Mouse (Mus musculus): ENCODE results near the gene Ssr4. TPM values are rescaled to one million over a fixed set of nuclear protein-coding genes. Genes with fewer than 3 reads are reported as not detected.

Ssr4 gene
- polyA plus RNA-seq, 1 experiment from 2014 or later, result 240 TPM

DNA sequence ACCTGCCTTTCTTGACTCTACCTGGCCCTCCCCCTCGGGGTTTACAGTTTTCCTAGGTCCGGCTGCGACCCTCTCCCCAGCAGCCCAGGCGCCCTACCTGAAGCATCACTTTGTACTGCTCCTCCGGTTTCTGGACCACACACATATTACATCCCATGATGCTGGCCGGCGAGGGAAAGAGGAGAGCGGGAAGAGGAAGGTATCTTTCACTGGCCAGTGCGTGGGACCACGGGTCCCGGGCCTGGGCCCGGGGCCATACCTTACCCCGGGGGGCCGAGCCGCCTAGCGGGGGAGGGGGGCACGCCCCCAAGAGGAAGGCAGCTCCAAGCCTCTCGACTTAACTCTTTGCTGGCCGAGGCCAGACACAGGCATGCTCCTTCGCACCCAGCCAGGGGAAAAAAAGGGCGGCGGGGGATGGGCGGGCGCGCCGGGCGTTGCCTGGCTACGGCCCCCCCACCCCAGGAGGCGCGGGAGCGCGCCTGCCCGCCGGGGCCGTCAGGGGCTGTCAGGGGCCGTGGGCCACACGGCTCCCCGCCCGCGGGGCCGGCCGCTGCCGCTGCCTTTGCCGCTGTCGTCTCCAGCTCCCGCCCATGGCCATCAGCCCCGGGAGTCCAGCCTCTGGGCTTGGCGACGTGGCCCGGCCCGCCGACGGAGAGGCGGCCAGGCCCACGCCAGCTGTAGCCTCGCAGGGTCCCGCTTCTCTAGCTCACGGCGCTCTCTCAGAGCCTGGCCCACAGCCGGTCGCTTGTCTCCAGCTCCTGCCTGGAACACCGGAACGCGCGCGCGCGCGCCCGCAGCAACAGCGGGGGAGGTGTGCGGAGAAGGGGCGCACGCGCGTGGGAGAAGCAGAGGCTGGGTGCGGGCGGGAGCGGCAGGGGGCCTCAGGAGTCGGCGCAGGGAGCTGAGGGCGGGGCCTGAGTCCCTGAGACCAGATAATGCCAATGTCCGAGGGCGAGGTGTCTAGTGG lies 37.6 kb downstream of the Ssr4 start, which contains the start of gene Pdzd4:
TSS of gene Pdzd4 (minus strand) at position 785 of the 967 bp plus-strand sequence.
- Histone ChIP-seq H3K9me3 (no peaks in the 10 kb centered on the region), H3K4me2 (replicated peaks) (peak within 1 kb of the TSS; percentile 77), H3K4me1 (replicated peaks) (no peaks in the 10 kb centered on the region), H3K9ac (peak within 1 kb of the TSS; percentile 60), H3K27ac (0 out of 2 replicates have a peak within 1 kb of the TSS, but pooled peaks have one; percentile 27), H3K4me3 (replicated peaks) (peak within 1 kb of the TSS; percentile 57), H3K36me3 (no peaks in the 10 kb centered on the region), H3K27me3 (replicated peaks) (peaks cover 19% of the 10 kb centered on the region)
- WGBS, result 18% methylated on average over 78 of the region's 84 CpGs
- peak; percentile 88 for ATAC-seq

DNA sequence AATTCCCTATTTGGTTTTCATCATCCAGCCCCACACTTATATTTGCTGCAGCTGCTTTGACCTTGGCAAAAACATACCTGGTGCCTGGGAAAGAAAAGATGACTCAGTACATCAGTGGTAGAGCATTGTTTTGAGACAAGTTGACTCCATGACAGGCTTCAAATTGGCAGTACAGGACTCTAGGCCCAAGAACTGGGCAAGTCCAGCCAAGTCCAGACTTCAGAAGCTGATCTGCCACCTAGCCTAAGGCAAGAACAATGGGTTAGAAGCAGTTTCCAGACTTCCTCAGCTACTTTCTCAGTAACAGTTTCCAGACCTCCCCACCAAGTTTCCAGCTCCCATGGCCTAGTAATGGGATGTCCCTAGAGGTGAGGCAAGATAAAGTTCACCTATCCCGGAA lies 48.9 kb downstream of the Ssr4 start:
- Histone ChIP-seq H3K9me3 (no peaks in the 10 kb centered on the region), H3K27ac (no peak overlapping the region), H3K4me1 (replicated peaks) (no peaks in the 10 kb centered on the region), H3K36me3 (no peaks in the 10 kb centered on the region), H3K4me3 (replicated peaks) (no peak overlapping the region), H3K27me3 (replicated peaks) (no peaks in the 10 kb centered on the region), H3K4me2 (replicated peaks) (no peak overlapping the region), H3K9ac (no peak overlapping the region)
- 93% methylated on average over 1 of the region's 1 CpGs for WGBS
- no peak for ATAC-seq

DNA sequence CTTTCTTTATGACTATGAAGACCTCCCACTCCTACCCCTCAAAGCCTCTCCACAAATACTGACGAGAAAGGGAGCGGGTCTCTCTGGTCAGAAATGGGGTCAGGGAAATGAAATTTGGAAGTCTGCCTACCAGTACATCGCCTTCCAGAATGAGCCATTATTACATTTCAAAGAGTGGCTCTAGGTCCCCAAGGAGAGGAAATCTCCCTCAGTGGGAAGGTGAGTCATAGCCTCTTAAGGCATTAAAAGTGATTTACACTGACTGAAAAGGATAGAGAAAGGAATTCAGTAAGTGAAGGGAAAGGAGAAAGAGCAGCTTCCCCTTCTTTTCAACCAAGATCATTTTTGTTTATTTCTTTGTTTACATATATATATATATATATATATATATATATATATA lies 49.9 kb downstream of the Ssr4 start:
- ATAC-seq, result no peak

More for the DNA sequence above, 49.9 kb downstream of the Ssr4 start:
- Histone ChIP-seq H3K4me2 (replicated peaks) (no peak overlapping the region), H3K9ac (no peak overlapping the region), H3K27me3 (replicated peaks) (no peaks in the 10 kb centered on the region), H3K36me3 (no peaks in the 10 kb centered on the region), H3K4me1 (replicated peaks) (no peaks in the 10 kb centered on the region), H3K9me3 (no peaks in the 10 kb centered on the region), H3K4me3 (replicated peaks) (no peak overlapping the region), H3K27ac (no peak overlapping the region)
- 76% methylated on average over 3 of the region's 3 CpGs for WGBS

Other genes starting within 250 kb of the Ssr4 start
- 10.7 and 11.0 TPM in 2 replicates for gene Dusp9, start 147.6 kb upstream of the Ssr4 start, polyA plus RNA-seq (2015; fragmentation: Nextera tagmentation; extraction: Ambion mirVana)
- gene Pnck, start 126.9 kb upstream of the Ssr4 start, polyA plus RNA-seq (2015; fragmentation: Nextera tagmentation; extraction: Ambion mirVana), result 12.4 and 12.7 TPM in 2 replicates
- gene Slc6a8, start 113.9 kb upstream of the Ssr4 start, polyA plus RNA-seq (2015; fragmentation: Nextera tagmentation; extraction: Ambion mirVana), result 7.1 and 9.1 TPM in 2 replicates
- 296 and 302 TPM in 2 replicates for gene Bcap31, start 70.9 kb upstream of the Ssr4 start, polyA plus RNA-seq (2015; fragmentation: Nextera tagmentation; extraction: Ambion mirVana)
- gene Abcd1, start 70.4 kb upstream of the Ssr4 start, polyA plus RNA-seq (2015; fragmentation: Nextera tagmentation; extraction: Ambion mirVana), result 18.5 and 20.2 TPM in 2 replicates
- 0.38 TPM in 2 replicates for gene Plxnb3, start 29.9 kb upstream of the Ssr4 start, polyA plus RNA-seq (2015; fragmentation: Nextera tagmentation; extraction: Ambion mirVana)
- 1.3 and 2.0 TPM in 2 replicates for gene Srpk3, start 12.6 kb upstream of the Ssr4 start, polyA plus RNA-seq (2015; fragmentation: Nextera tagmentation; extraction: Ambion mirVana)
- gene Idh3g, start 131 bp upstream of the Ssr4 start, polyA plus RNA-seq (2015; fragmentation: Nextera tagmentation; extraction: Ambion mirVana), result 217 and 251 TPM in 2 replicates
- 0.57 and 0.72 TPM in 2 replicates for gene Pdzd4, start 37.9 kb downstream of the Ssr4 start, polyA plus RNA-seq (2015; fragmentation: Nextera tagmentation; extraction: Ambion mirVana)
- gene Avpr2, start 105.1 kb downstream of the Ssr4 start, polyA plus RNA-seq (2015; fragmentation: Nextera tagmentation; extraction: Ambion mirVana), result 0.05 and 0.25 TPM in 2 replicates
- 9.0 and 9.4 TPM in 2 replicates for gene L1cam, start 109.1 kb downstream of the Ssr4 start, polyA plus RNA-seq (2015; fragmentation: Nextera tagmentation; extraction: Ambion mirVana)
- 3.7 and 4.1 TPM in 2 replicates for gene Arhgap4, start 134.8 kb downstream of the Ssr4 start, polyA plus RNA-seq (2015; fragmentation: Nextera tagmentation; extraction: Ambion mirVana)
- gene Naa10, start 134.9 kb downstream of the Ssr4 start, polyA plus RNA-seq (2015; fragmentation: Nextera tagmentation; extraction: Ambion mirVana), result 163 and 169 TPM in 2 replicates
- 154 and 197 TPM in 2 replicates for gene Renbp, start 143.8 kb downstream of the Ssr4 start, polyA plus RNA-seq (2015; fragmentation: Nextera tagmentation; extraction: Ambion mirVana)
- gene Hcfc1, start 179.3 kb downstream of the Ssr4 start, polyA plus RNA-seq (2015; fragmentation: Nextera tagmentation; extraction: Ambion mirVana), result 43.0 and 45.6 TPM in 2 replicates
- 53.9 and 64.9 TPM in 2 replicates for gene Irak1, start 236.9 kb downstream of the Ssr4 start, polyA plus RNA-seq (2015; fragmentation: Nextera tagmentation; extraction: Ambion mirVana)